Mouse (Mus musculus) cortical plate, adult 2 months (tissue): ENCODE data around the gene Setd3.

Experiments used
- CTCF ChIP-seq: fragments of 200-500 bp; IDR thresholded peaks from 2 replicates; pipeline ENCODE4 v1.5.1; 2011; ENCODE audit warnings: mild to moderate bottlenecking, control low read depth, low read length; ENCODE audit not compliant: insufficient read depth; ENCODE audit errors: extremely low read depth
- POLR2A ChIP-seq: fragments of 200-500 bp; IDR thresholded peaks from 2 replicates; pipeline ENCODE4 v1.6.1; 2011; ENCODE audit warnings: mild to moderate bottlenecking, low read length, control low read depth; ENCODE audit not compliant: insufficient read depth; ENCODE audit errors: extremely low read depth

DNA sequence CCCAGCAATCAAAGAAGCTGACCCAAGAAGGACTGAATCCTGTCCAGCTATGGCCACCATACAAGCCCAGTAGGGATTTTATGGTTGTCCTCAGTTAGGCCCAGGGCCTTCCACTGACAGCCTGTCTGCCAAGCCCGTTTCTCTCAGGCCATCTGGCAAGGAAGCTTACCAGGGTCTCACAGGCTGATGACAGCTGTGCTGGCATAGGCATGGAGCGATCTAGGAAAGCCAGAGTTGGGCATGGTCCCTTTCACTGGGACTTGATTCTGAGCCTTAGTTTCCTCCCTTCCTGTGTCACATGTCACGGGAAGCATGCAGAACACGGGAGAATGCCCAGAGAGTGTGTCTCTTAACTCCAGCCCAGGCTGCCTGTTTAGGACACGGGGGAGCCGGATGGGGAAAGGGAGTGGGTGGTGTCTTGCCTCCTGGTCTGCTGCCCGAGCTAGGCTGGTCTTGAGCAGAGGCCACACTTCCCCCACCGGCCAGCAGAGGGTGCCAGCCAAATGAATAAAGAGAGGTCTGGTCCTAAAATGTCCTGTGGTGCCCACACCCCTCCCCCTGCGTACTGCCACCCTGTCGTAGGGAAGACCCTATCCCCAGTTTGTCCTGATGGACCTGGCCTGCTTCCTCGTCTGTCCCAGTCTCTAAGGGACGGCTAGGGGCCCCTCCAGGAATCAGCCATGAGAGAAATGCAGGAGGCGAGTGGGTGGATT is 29.8 kb upstream of the Setd3 start:
- TF ChIP-seq POLR2A, result no peak
- peak; percentile 77 for TF ChIP-seq CTCF
